Mouse (Mus musculus) MEL (cell line): ENCODE data around the gene Ndufa7. TPM values are rescaled to one million over a fixed set of nuclear protein-coding genes. Genes with fewer than 3 reads are reported as not detected.
"Not testable (repeated sequence)": the region's sequence is repeated elsewhere in the genome, so short reads cannot be mapped to it uniquely, and the experiment has no call there.

ENCODE experiments used
- DNase-seq: peaks from one replicate; pipeline ENCODE4 v3.0.0; 2011; ENCODE audit warnings: low read depth, low spot score
- H3K27ac ChIP-seq: 2 replicates; pipeline ENCODE4 v1.5.1; 2012; ENCODE audit warnings: low read depth, mild to moderate bottlenecking, control low read depth, low read length, moderate library complexity; ENCODE audit not compliant: control insufficient read depth
- H3K27me3 ChIP-seq, 2 experiments: fragments of 150-350 bp in 1 of 2; sonication (generic) in 1 of 2; 2 replicates each; pipeline ENCODE4 v1.6.1; 2012; ENCODE audit warnings: low read length in 2 of 2, mild to moderate bottlenecking in 2 of 2, improper control_type of control experiment in 1 of 2, moderate library complexity in 1 of 2; ENCODE audit not compliant: insufficient read depth in 2 of 2, control insufficient read depth in 1 of 2
- H3K36me3 ChIP-seq, 2 experiments: 2 replicates each; pipeline ENCODE4 v1.6.1; 2012 to 2014; ENCODE audit warnings: low read length in 2 of 2, improper control_type of control experiment in 1 of 2, inconsistent platforms in 1 of 2, mild to moderate bottlenecking in 1 of 2; ENCODE audit not compliant: insufficient read depth in 2 of 2, control insufficient read depth in 1 of 2
- H3K4me1 ChIP-seq, 2 experiments: fragments of 150-350 bp in 1 of 2; sonication (generic) in 1 of 2; 2 replicates each; pipeline ENCODE4 v1.6.1; 2012; ENCODE audit warnings: low read length in 2 of 2, improper control_type of control experiment in 1 of 2, mild to moderate bottlenecking in 1 of 2; ENCODE audit not compliant: insufficient read depth in 2 of 2, control insufficient read depth in 1 of 2
- H3K4me3 ChIP-seq, 2 experiments: fragments of 150-350 bp in 1 of 2; sonication (generic) in 1 of 2; 2 replicates each; pipeline ENCODE4 v1.5.1; 2012; ENCODE audit warnings: low read depth in 2 of 2, low read length in 2 of 2, mild to moderate bottlenecking in 2 of 2, moderate library complexity in 2 of 2, control low read depth in 1 of 2, improper control_type of control experiment in 1 of 2; ENCODE audit not compliant: control insufficient read depth in 1 of 2, insufficient read depth in 1 of 2
- H3K79me2 ChIP-seq: 2 replicates; pipeline ENCODE4 v1.6.1; 2012; ENCODE audit warnings: mild to moderate bottlenecking, low read length, moderate library complexity; ENCODE audit not compliant: control insufficient read depth, poor library complexity, insufficient read depth
- H3K9ac ChIP-seq: 2 replicates; pipeline ENCODE4 v1.6.1; 2012; ENCODE audit warnings: low read depth, mild to moderate bottlenecking, control low read depth, low read length, moderate library complexity; ENCODE audit not compliant: control insufficient read depth, poor library complexity, severe bottlenecking
- H3K9me3 ChIP-seq: fragments of 150-350 bp; sonication (generic); replicated peaks from 2 replicates; pipeline ENCODE4 v1.6.1; 2012; ENCODE audit warnings: mild to moderate bottlenecking, low read length, improper control_type of control experiment, moderate library complexity; ENCODE audit not compliant: insufficient read depth
- BHLHE40 ChIP-seq: IDR thresholded peaks from 2 replicates; pipeline ENCODE4 v1.6.1; 2012; ENCODE audit warnings: low read depth, mild to moderate bottlenecking, inconsistent platforms, low read length, improper control_type of control experiment, borderline replicate concordance
- CTCF ChIP-seq, 3 experiments: IDR thresholded peaks in 2 of 3; conservative IDR thresholded peaks in 1 of 3; 2 replicates each; pipeline ENCODE4 v1.5.1; 2011 to 2012; ENCODE audit warnings: low read length in 3 of 3, low read depth in 2 of 3, mild to moderate bottlenecking in 2 of 3, improper control_type of control experiment in 1 of 3, inconsistent platforms in 1 of 3, mixed read lengths in 1 of 3, moderate library complexity in 1 of 3; ENCODE audit not compliant: control insufficient read depth in 1 of 3, insufficient read depth in 1 of 3, poor library complexity in 1 of 3, severe bottlenecking in 1 of 3
- ETS1 ChIP-seq: IDR thresholded peaks from 2 replicates; pipeline ENCODE4 v1.6.1; 2012; ENCODE audit warnings: low read depth, mild to moderate bottlenecking, inconsistent platforms, low read length, improper control_type of control experiment, moderate library complexity
- GABPA ChIP-seq: IDR thresholded peaks from 2 replicates; pipeline ENCODE4 v1.6.1; 2012; ENCODE audit warnings: low read depth, mild to moderate bottlenecking, inconsistent platforms, low read length, improper control_type of control experiment, moderate library complexity
- HCFC1 ChIP-seq: IDR thresholded peaks from 2 replicates; pipeline ENCODE4 v1.6.1; 2012; ENCODE audit warnings: low read depth, mild to moderate bottlenecking, inconsistent platforms, low read length, improper control_type of control experiment, moderate library complexity
- MAFK ChIP-seq: IDR thresholded peaks from 2 replicates; pipeline ENCODE4 v1.6.1; 2011; ENCODE audit warnings: low read depth, mild to moderate bottlenecking, low read length, improper control_type of control experiment, borderline replicate concordance
- MAX ChIP-seq: IDR thresholded peaks from 2 replicates; pipeline ENCODE4 v1.6.1; 2011; ENCODE audit warnings: low read length, improper control_type of control experiment
- MEF2A ChIP-seq: IDR thresholded peaks from 2 replicates; pipeline ENCODE4 v1.6.1; 2014; ENCODE audit warnings: low read depth, mild to moderate bottlenecking, inconsistent platforms, low read length, improper control_type of control experiment; ENCODE audit not compliant: poor library complexity, insufficient replicate concordance, severe bottlenecking; ENCODE audit errors: extremely low read depth
- POLR2A ChIP-seq, 2 experiments: IDR thresholded peaks; 2 replicates each; pipeline ENCODE4 v1.6.1; 2011 to 2012; ENCODE audit warnings: low read length in 2 of 2, mild to moderate bottlenecking in 2 of 2, control low read depth in 1 of 2, improper control_type of control experiment in 1 of 2, low read depth in 1 of 2, moderate library complexity in 1 of 2; ENCODE audit not compliant: control insufficient read depth in 1 of 2, insufficient read depth in 1 of 2, poor library complexity in 1 of 2
- POLR2AphosphoS2 ChIP-seq: IDR thresholded peaks from 2 replicates; pipeline ENCODE4 v1.6.1; 2011; ENCODE audit warnings: low read length, improper control_type of control experiment
- SIN3A ChIP-seq: IDR thresholded peaks from 2 replicates; pipeline ENCODE4 v1.6.1; 2012; ENCODE audit warnings: low read length, improper control_type of control experiment, inconsistent platforms
- SMC3 ChIP-seq: IDR thresholded peaks from 2 replicates; pipeline ENCODE4 v1.6.1; 2011; ENCODE audit warnings: low read depth, low read length, improper control_type of control experiment
- TCF12 ChIP-seq: IDR thresholded peaks from 2 replicates; pipeline ENCODE4 v1.6.1; 2014; ENCODE audit warnings: low read depth, mild to moderate bottlenecking, inconsistent platforms, low read length, improper control_type of control experiment, moderate library complexity
- UBTF ChIP-seq: IDR thresholded peaks from 2 replicates; pipeline ENCODE4 v1.6.1; 2012; ENCODE audit warnings: low read depth, mild to moderate bottlenecking, inconsistent platforms, low read length, improper control_type of control experiment, moderate library complexity, borderline replicate concordance; ENCODE audit not compliant: insufficient read depth
- USF2 ChIP-seq, 2 experiments: IDR thresholded peaks; 2 replicates each; pipeline ENCODE4 v1.6.1; 2011 to 2012; ENCODE audit warnings: improper control_type of control experiment in 2 of 2, low read length in 2 of 2, borderline replicate concordance in 1 of 2, inconsistent platforms in 1 of 2, low read depth in 1 of 2, mild to moderate bottlenecking in 1 of 2; ENCODE audit not compliant: insufficient read depth in 1 of 2
- ZC3H11A ChIP-seq: IDR thresholded peaks from 2 replicates; pipeline ENCODE4 v1.6.1; 2012; ENCODE audit warnings: low read depth, mild to moderate bottlenecking, inconsistent platforms, low read length, improper control_type of control experiment
- ZKSCAN1 ChIP-seq: IDR thresholded peaks from 2 replicates; pipeline ENCODE4 v1.6.1; 2012; ENCODE audit warnings: low read depth, mild to moderate bottlenecking, inconsistent platforms, low read length, improper control_type of control experiment, moderate library complexity
- ZMIZ1 ChIP-seq: IDR thresholded peaks from 2 replicates; pipeline ENCODE4 v1.6.1; 2012; ENCODE audit warnings: low read depth, mild to moderate bottlenecking, inconsistent platforms, low read length, improper control_type of control experiment, moderate library complexity
- ZNF384 ChIP-seq: IDR thresholded peaks from 2 replicates; pipeline ENCODE4 v1.6.1; 2012; ENCODE audit warnings: low read depth, mild to moderate bottlenecking, inconsistent platforms, low read length, improper control_type of control experiment
- polyA plus RNA-seq, 2 experiments: library from polyadenylated mRNA; stranded (reverse) in 1 of 2; unstranded in 1 of 2; fragments of >175 nt in 1 of 2; fragments of >200 nt in 1 of 2; gene quantifications; 2 replicates each; pipeline versions ENCODE4 v1.2.1 to v1.2.4; 2012; ENCODE audit warnings: low replicate concordance in 2 of 2, low read depth in 1 of 2; ENCODE audit not compliant: insufficient read length in 2 of 2, insufficient read depth in 1 of 2, missing spikeins in 1 of 2
- total RNA-seq: library from RNA; depleted of rRNA; stranded (reverse); fragments of 300-350 nt; gene quantifications from 2 replicates; pipeline ENCODE4 v1.2.3, GENCODE M21; 2012

Gene Ndufa7
- total and polyA plus RNA-seq, 3 experiments = 326 to 370 TPM; not detected in 1

- peak; percentile 4; the same call in 1 of the 2 replicates for TF ChIP-seq ZNF384
- TF ChIP-seq BHLHE40 = peak; percentile 17; the same call in 1 of the 2 replicates
- no peak for TF ChIP-seq POLR2AphosphoS2
- TF ChIP-seq ETS1 = peak; percentile 56
- TF ChIP-seq, all 39 proteins: peak for 18
These were observed 41.1 kb downstream of the Ndufa7 start (continued) for GRCm38 (mm10) chr17:33865330-33866030.

- H3K79me2 ChIP-seq, H3K27ac ChIP-seq, H3K4me1 ChIP-seq, H3K9me3 ChIP-seq, H3K9ac ChIP-seq, H3K36me3 ChIP-seq, H3K27me3 ChIP-seq, H3K4me3 ChIP-seq, DNase-seq: not testable (repeated sequence)
These were observed 49.2 kb downstream of the Ndufa7 start, which contains the start of gene Gm7029 for GRCm38 (mm10) chr17:33873537-33873936. Gene Gm7029, plus strand, starts transcription at chr17:33873837.

GRCm38 (mm10) chr17:33874411-33874810, 50.0 kb downstream of the Ndufa7 start:
- DNase-seq = no peak
- TF ChIP-seq USF2 (IDR thresholded peaks at IDR 0.05; ENCODE audit: borderline replicate concordance in 1 of 2, insufficient read depth in 1 of 2, low read depth in 1 of 2, low read length in 2 of 2) (no peak), MEF2A (no peak), ETS1 (no peak), MAFK (no peak), ZMIZ1 (no peak), SIN3A (no peak), MAX (no peak), TCF12 (no peak), SMC3 (no peak), CTCF (IDR thresholded peaks at IDR 0.05 in 2 of 3, conservative IDR thresholded peaks at IDR 0.05 in 1 of 3; ENCODE audit: control insufficient read depth in 1 of 3, insufficient read depth in 1 of 3, low read depth in 2 of 3, low read length in 3 of 3, poor library complexity in 1 of 3, severe bottlenecking in 1 of 3) (no peak), ZC3H11A (no peak), POLR2A (IDR thresholded peaks at IDR 0.05; ENCODE audit: control insufficient read depth in 1 of 2, insufficient read depth in 1 of 2, low read depth in 1 of 2, low read length in 2 of 2, poor library complexity in 1 of 2) (no peak), GABPA (no peak), POLR2AphosphoS2 (no peak), ZKSCAN1 (no peak), HCFC1 (no peak), UBTF (no peak)
- no peaks in the 10 kb centered on the region for H3K27me3 ChIP-seq
- no peaks in the 10 kb centered on the region for H3K4me1 ChIP-seq
- no peaks in the 10 kb centered on the region for H3K79me2 ChIP-seq
- no peaks in the 10 kb centered on the region; a peak in 1 of 4 replicates for H3K36me3 ChIP-seq
- H3K9ac ChIP-seq = no peak overlapping the region
- no peak overlapping the region for H3K27ac ChIP-seq
- no peaks in the 10 kb centered on the region for H3K9me3 ChIP-seq
- H3K4me3 ChIP-seq = no peak overlapping the region
